Mouse (Mus musculus) erythroblast, embryonic 14.5 days (primary cell): ENCODE measurements around the gene Eid2. TPM values are rescaled to one million over a fixed set of nuclear protein-coding genes. Genes with fewer than 3 reads are reported as not detected.

Experiments
- H3K27me3 ChIP-seq: 2 replicates; pipeline ENCODE4 v1.6.1; 2012; ENCODE audit warnings: inconsistent platforms; ENCODE audit not compliant: control insufficient read depth
- H3K36me3 ChIP-seq: 2 replicates; pipeline ENCODE4 v1.6.1; 2012; ENCODE audit warnings: mild to moderate bottlenecking, inconsistent platforms; ENCODE audit not compliant: control insufficient read depth
- H3K4me1 ChIP-seq: 2 replicates; pipeline ENCODE4 v1.6.1; 2012; ENCODE audit warnings: inconsistent platforms; ENCODE audit not compliant: control insufficient read depth
- H3K4me3 ChIP-seq: replicated peaks from 2 replicates; pipeline ENCODE3; 2012; ENCODE audit warnings: moderate library complexity, mild to moderate bottlenecking, inconsistent platforms
- H3K9me3 ChIP-seq: 2 replicates; pipeline ENCODE4 v1.6.1; 2012; ENCODE audit warnings: low read length, inconsistent platforms, mixed read lengths; ENCODE audit not compliant: control insufficient read depth
- GATA1 ChIP-seq: IDR thresholded peaks from 2 replicates; pipeline ENCODE4 v1.6.1; 2012; ENCODE audit warnings: low read length, inconsistent platforms, mixed read lengths
- TAL1 ChIP-seq: IDR thresholded peaks from 3 replicates; pipeline ENCODE4 v1.6.1; 2012; ENCODE audit warnings: low read length, inconsistent platforms, mixed read lengths
- polyA plus RNA-seq: library from polyadenylated mRNA; stranded (reverse); fragments of >175 nt; gene quantifications from 2 replicates; pipeline ENCODE4 v1.2.3, GENCODE M21; 2012

Gene Eid2
- polyA plus RNA-seq, 1 experiment = 0.13 TPM

GRCm38 (mm10) chr7:28309737-28310136 is 42.1 kb downstream of the Eid2 start:
- Histone ChIP-seq H3K9me3 (no peaks in the 10 kb centered on the region), H3K4me1 (peaks cover 30% of the 10 kb centered on the region), H3K4me3 (no peak overlapping the region), H3K36me3 (peaks cover 70% of the 10 kb centered on the region), H3K27me3 (no peaks in the 10 kb centered on the region)
- TF ChIP-seq TAL1 (no peak), GATA1 (no peak)

GRCm38 (mm10) chr7:28311151-28311925 is 43.7 kb downstream of the Eid2 start:
- Histone ChIP-seq H3K27me3 (no peaks in the 10 kb centered on the region), H3K9me3 (no peaks in the 10 kb centered on the region), H3K4me3 (peak overlapping the region; percentile 78), H3K36me3 (peaks cover 70% of the 10 kb centered on the region), H3K4me1 (peaks cover 30% of the 10 kb centered on the region)
- TF ChIP-seq TAL1 (no peak), GATA1 (no peak)

- H3K27me3 ChIP-seq = no peaks in the 10 kb centered on the region
- H3K9me3 ChIP-seq = no peaks in the 10 kb centered on the region
- H3K4me3 ChIP-seq = peak within 1 kb of the TSS; percentile 78
- TF ChIP-seq GATA1 = no peak
- no peak for TF ChIP-seq TAL1
- H3K36me3 ChIP-seq = peaks cover 70% of the 10 kb centered on the region
- peaks cover 30% of the 10 kb centered on the region for H3K4me1 ChIP-seq
Measured at GRCm38 (mm10) chr7:28311926-28312543, 44.4 kb downstream of the Eid2 start, which contains the start of gene Timm50. Gene Timm50 (minus strand): TSS chr7:28312072.

GRCm38 (mm10) chr7:28318036-28318435 is 50.4 kb downstream of the Eid2 start:
- Histone ChIP-seq H3K27me3 (no peaks in the 10 kb centered on the region), H3K9me3 (no peaks in the 10 kb centered on the region), H3K4me3 (no peak overlapping the region), H3K4me1 (peaks cover 5% of the 10 kb centered on the region), H3K36me3 (peaks cover 92% of the 10 kb centered on the region)
- no peak for TF ChIP-seq TAL1
- TF ChIP-seq GATA1 = no peak

GRCm38 (mm10) chr7:28318714-28319113 is 51.0 kb downstream of the Eid2 start:
- no peak for TF ChIP-seq TAL1
- TF ChIP-seq GATA1 = no peak
- no peaks in the 10 kb centered on the region for H3K9me3 ChIP-seq
- no peak overlapping the region for H3K4me3 ChIP-seq
- peaks cover 99% of the 10 kb centered on the region for H3K36me3 ChIP-seq
- H3K4me1 ChIP-seq = peaks cover 4% of the 10 kb centered on the region; the same call in 1 of the 2 replicates
- H3K27me3 ChIP-seq = no peaks in the 10 kb centered on the region

Other genes starting within 250 kb of the Eid2 start
- gene Psmc4, start 217.8 kb upstream of the Eid2 start, polyA plus RNA-seq = 11.9 and 12.8 TPM in 2 replicates
- not detected in 2 replicates for gene Fcgbp, start 196.6 kb upstream of the Eid2 start, polyA plus RNA-seq
- 0.01 TPM in 1 of 2 replicates, not detected in the other for gene 9530053A07Rik, start 138.4 kb upstream of the Eid2 start, polyA plus RNA-seq
- 18.4 TPM in 2 replicates for gene Fbl, start 98.2 kb upstream of the Eid2 start, polyA plus RNA-seq
- gene Dyrk1b, start 88.4 kb upstream of the Eid2 start, polyA plus RNA-seq = 14.1 and 15.9 TPM in 2 replicates
- 0.60 and 0.94 TPM in 2 replicates for gene Eid2b, start 9.9 kb downstream of the Eid2 start, polyA plus RNA-seq
- not detected in 2 replicates for gene Selenov, start 23.3 kb downstream of the Eid2 start, polyA plus RNA-seq
- 0.01 TPM in 1 of 2 replicates, not detected in the other for gene Dll3, start 34.4 kb downstream of the Eid2 start, polyA plus RNA-seq
- 15.5 and 15.7 TPM in 2 replicates for gene Timm50, start 44.2 kb downstream of the Eid2 start, polyA plus RNA-seq
- gene Supt5, start 70.9 kb downstream of the Eid2 start, polyA plus RNA-seq = 8.3 and 10.6 TPM in 2 replicates
- gene Rps16, start 82.8 kb downstream of the Eid2 start, polyA plus RNA-seq = 212 and 288 TPM in 2 replicates
- gene Plekhg2, start 104.7 kb downstream of the Eid2 start, polyA plus RNA-seq = 0.45 and 0.53 TPM in 2 replicates
- gene Zfp36, start 112.4 kb downstream of the Eid2 start, polyA plus RNA-seq = 2.3 and 2.8 TPM in 2 replicates
- 2.2 and 2.5 TPM in 2 replicates for gene Med29, start 124.8 kb downstream of the Eid2 start, polyA plus RNA-seq
- 5.1 and 6.7 TPM in 2 replicates for gene Paf1, start 125.1 kb downstream of the Eid2 start, polyA plus RNA-seq
- 0.03 and 0.12 TPM in 2 replicates for gene Gmfg, start 169.6 kb downstream of the Eid2 start, polyA plus RNA-seq
- gene Lrfn1, start 184.1 kb downstream of the Eid2 start, polyA plus RNA-seq = 0.02 TPM in 2 replicates
- gene Ifnl2, start 242.6 kb downstream of the Eid2 start, polyA plus RNA-seq = not detected in 2 replicates